Mouse (Mus musculus): ENCODE data around the gene A630076J17Rik. TPM values are rescaled to one million over a fixed set of nuclear protein-coding genes. Genes with fewer than 3 reads are reported as not detected.

The A630076J17Rik gene
- not detected for polyA plus RNA-seq (2017; shearing (Covaris generic))

GRCm38 (mm10) chr3:107230527-107230926 is at the start of gene A630076J17Rik:
Gene A630076J17Rik (plus strand): TSS chr3:107230614.

DNA sequence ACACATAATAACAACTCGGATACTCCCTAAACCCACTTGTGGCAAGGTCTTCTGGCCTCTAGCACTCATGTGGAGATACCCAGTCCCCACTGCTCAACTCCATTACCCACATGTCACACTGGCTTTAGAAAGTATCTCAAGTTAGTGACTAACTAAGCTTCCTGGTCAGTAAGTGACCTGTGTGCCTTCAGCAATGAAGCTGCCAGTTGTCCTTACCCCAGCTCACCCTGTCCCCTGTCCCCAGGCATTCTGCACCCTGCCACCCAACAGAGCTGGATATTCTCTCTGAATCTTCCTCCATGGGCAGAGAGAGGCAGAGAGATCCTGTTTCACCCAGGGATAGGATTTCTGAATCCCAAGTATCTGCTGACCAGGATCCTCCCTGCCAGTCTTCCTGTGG is 47.7 kb upstream of the A630076J17Rik start, which contains the start of gene Kcna10:
Gene Kcna10, plus strand, starts transcription at position 301 of the 400 bp plus-strand sequence.

GRCm38 (mm10) chr3:107221608-107222007 is 8.8 kb upstream of the A630076J17Rik start, which contains the start of gene Cym:
Gene Cym (minus strand): TSS chr3:107221732.

DNA sequence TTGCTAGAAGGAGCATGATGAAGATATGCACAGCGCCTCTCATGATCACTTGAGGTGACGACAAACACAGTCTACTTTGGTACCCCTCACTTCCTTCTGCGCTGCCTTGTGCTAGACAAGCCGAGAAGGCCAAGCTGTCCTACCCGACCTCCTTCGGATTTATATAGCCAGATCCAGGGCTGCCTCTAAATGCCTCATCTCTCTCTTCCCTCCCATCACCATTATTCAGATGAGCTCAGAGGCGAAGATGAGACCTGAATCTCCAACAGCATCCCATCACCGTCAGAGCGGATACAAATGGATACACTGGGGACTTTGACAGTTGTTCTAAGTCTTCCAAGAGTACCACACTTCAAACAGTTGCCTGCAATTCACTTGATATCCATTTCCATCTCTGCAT is 9.2 kb downstream of the A630076J17Rik start, which contains the start of gene Prok1:
Gene Prok1, minus strand, starts transcription at position 101 of the 400 bp plus-strand sequence.

DNA sequence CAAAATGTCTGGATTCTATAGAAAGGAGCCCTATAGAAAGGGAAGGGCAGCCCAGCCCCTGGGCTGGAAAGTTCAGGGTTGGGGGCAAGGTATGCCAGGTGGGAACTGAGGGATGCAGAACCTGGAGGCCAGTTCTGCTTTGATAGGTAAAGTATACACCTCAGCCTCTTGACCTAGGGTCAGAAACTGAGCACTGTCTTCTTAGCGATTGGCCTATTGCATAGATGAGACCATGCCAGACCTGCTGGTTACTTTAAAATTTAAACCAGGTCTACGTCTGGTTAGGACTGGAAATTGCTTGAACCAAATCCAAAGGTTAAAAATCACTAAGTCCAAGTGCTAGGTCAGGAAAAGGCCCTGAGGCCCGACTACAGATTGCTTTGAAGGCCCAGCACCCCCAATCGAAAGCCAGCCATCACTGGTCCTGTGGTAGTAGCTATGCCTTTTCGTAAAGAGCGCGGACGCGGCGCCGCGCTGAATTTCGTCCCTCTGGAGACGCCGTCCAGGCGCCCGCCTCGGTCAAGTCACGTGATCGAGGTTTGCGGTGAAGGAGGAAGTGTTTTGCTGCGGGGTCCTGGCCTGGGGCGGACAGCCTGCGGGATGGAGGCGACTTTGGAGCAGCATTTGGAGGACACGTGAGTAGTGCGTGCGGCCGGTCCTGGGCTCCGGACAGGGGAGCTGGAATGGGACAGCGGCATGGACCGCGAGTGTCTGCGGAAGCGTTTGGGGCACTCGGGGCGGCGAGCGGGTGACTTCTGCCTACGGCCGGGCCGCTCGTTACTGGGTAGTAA is 48.3 kb downstream of the A630076J17Rik start, which contains the start of gene Lamtor5:
Gene Lamtor5, plus strand, starts transcription at position 380 of the 791 bp plus-strand sequence.

Other genes with a start within 250 kb of the A630076J17Rik start
- 111 TPM for gene Kcna3, start 194.4 kb upstream of the A630076J17Rik start, polyA plus RNA-seq (2017; shearing (Covaris generic))
- gene Kcna2, start 129.5 kb upstream of the A630076J17Rik start, polyA plus RNA-seq (2017; shearing (Covaris generic)): 1.5 TPM
- gene Kcna10, start 47.6 kb upstream of the A630076J17Rik start, polyA plus RNA-seq (2017; shearing (Covaris generic)): not detected
- not detected for gene Cym, start 8.9 kb upstream of the A630076J17Rik start, polyA plus RNA-seq (2017; shearing (Covaris generic))
- 0.42 TPM for gene Prok1, start 9.1 kb downstream of the A630076J17Rik start, polyA plus RNA-seq (2017; shearing (Covaris generic))
- 182 TPM for gene Lamtor5, start 48.2 kb downstream of the A630076J17Rik start, polyA plus RNA-seq (2017; shearing (Covaris generic))
- 0.44 TPM for gene Slc16a4, start 60.6 kb downstream of the A630076J17Rik start, polyA plus RNA-seq (2017; shearing (Covaris generic))
- 10.5 TPM for gene Rbm15, start 103.1 kb downstream of the A630076J17Rik start, polyA plus RNA-seq (2017; shearing (Covaris generic))
- gene Kcnc4, start 228.9 kb downstream of the A630076J17Rik start, polyA plus RNA-seq (2017; shearing (Covaris generic)): not detected